Mouse (Mus musculus): Measurements from ENCODE around the gene Sash1. TPM values are rescaled to one million over a fixed set of nuclear protein-coding genes. Genes with fewer than 3 reads are reported as not detected.

Gene Sash1
- polyA plus RNA-seq, 1 experiment from 2014 or later = 4.8 TPM

GRCm38 (mm10) chr10:8851625-8852024, 34.2 kb downstream of the Sash1 start:
- Histone ChIP-seq H3K4me2 (ENCODE audit: low read length) (no peak overlapping the region), H3K9me3 (ENCODE audit: control insufficient read depth, low read length) (no peaks in the 10 kb centered on the region), H3K9ac (replicated peaks; ENCODE audit: low read length) (no peak overlapping the region), H3K4me3 (replicated peaks; ENCODE audit: low read depth, low read length) (no peak overlapping the region), H3K27ac (replicated peaks; ENCODE audit: low read depth, low read length) (no peak overlapping the region), H3K27me3 (ENCODE audit: control insufficient read depth, insufficient read depth, low read length) (no peaks in the 10 kb centered on the region), H3K4me1 (ENCODE audit: control insufficient read depth, insufficient read depth, low read length) (no peaks in the 10 kb centered on the region), H3K36me3 (ENCODE audit: control insufficient read depth, insufficient read depth, low read length) (no peaks in the 10 kb centered on the region)
- 93% methylated on average over 10 of the region's 10 CpGs for WGBS
- ATAC-seq (ENCODE audit: low FRiP score, low TSS enrichment) (no peak), DNase-seq (no peak)

GRCm38 (mm10) chr10:8847974-8848373, 37.9 kb downstream of the Sash1 start:
- no peak overlapping the region for H3K4me3 ChIP-seq (replicated peaks; ENCODE audit: low read depth, low read length)
- H3K9ac ChIP-seq (replicated peaks; ENCODE audit: low read length) = no peak overlapping the region
- no peaks in the 10 kb centered on the region for H3K4me1 ChIP-seq (ENCODE audit: control insufficient read depth, insufficient read depth, low read length)
- WGBS = 73% methylated on average over 4 of the region's 4 CpGs
- no peaks in the 10 kb centered on the region for H3K9me3 ChIP-seq (ENCODE audit: control insufficient read depth, low read length)
- H3K4me2 ChIP-seq (ENCODE audit: low read length) = no peak overlapping the region
- H3K27ac ChIP-seq (replicated peaks; ENCODE audit: low read depth, low read length) = no peak overlapping the region
- no peaks in the 10 kb centered on the region for H3K36me3 ChIP-seq (ENCODE audit: control insufficient read depth, insufficient read depth, low read length)
- no peaks in the 10 kb centered on the region for H3K27me3 ChIP-seq (ENCODE audit: control insufficient read depth, insufficient read depth, low read length)
- ATAC-seq (ENCODE audit: low FRiP score, low TSS enrichment) = no peak
- no peak for DNase-seq

GRCm38 (mm10) chr10:8846258-8846657, 39.6 kb downstream of the Sash1 start:
- ATAC-seq (ENCODE audit: low FRiP score, low TSS enrichment) = no peak
- 94% methylated on average over 10 of the region's 10 CpGs for WGBS
- Histone ChIP-seq H3K27ac (replicated peaks; ENCODE audit: low read depth, low read length) (no peak overlapping the region), H3K9me3 (ENCODE audit: control insufficient read depth, low read length) (no peaks in the 10 kb centered on the region), H3K9ac (replicated peaks; ENCODE audit: low read length) (no peak overlapping the region), H3K27me3 (ENCODE audit: control insufficient read depth, insufficient read depth, low read length) (no peaks in the 10 kb centered on the region), H3K36me3 (ENCODE audit: control insufficient read depth, insufficient read depth, low read length) (no peaks in the 10 kb centered on the region), H3K4me2 (ENCODE audit: low read length) (no peak overlapping the region), H3K4me1 (ENCODE audit: control insufficient read depth, insufficient read depth, low read length) (no peaks in the 10 kb centered on the region), H3K4me3 (replicated peaks; ENCODE audit: low read depth, low read length) (no peak overlapping the region)
- DNase-seq = no peak

- no peaks in the 10 kb centered on the region for H3K27me3 ChIP-seq (ENCODE audit: control insufficient read depth, insufficient read depth, low read length)
These were observed 40.6 kb downstream of the Sash1 start for GRCm38 (mm10) chr10:8845230-8845770.

GRCm38 (mm10) chr10:8839956-8840355, 45.9 kb downstream of the Sash1 start:
- no peaks in the 10 kb centered on the region for H3K4me1 ChIP-seq (ENCODE audit: control insufficient read depth, insufficient read depth, low read length)
- no peak overlapping the region for H3K27ac ChIP-seq (replicated peaks; ENCODE audit: low read depth, low read length)
- peak; percentile 61 for DNase-seq
- no peak overlapping the region for H3K4me3 ChIP-seq (replicated peaks; ENCODE audit: low read depth, low read length)
- H3K36me3 ChIP-seq (ENCODE audit: control insufficient read depth, insufficient read depth, low read length) = no peaks in the 10 kb centered on the region
- no peak overlapping the region for H3K4me2 ChIP-seq (ENCODE audit: low read length)
- H3K9me3 ChIP-seq (ENCODE audit: control insufficient read depth, low read length) = no peaks in the 10 kb centered on the region
- H3K9ac ChIP-seq (replicated peaks; ENCODE audit: low read length) = no peak overlapping the region
- 59% methylated on average over 3 of the region's 3 CpGs for WGBS
- H3K27me3 ChIP-seq (ENCODE audit: control insufficient read depth, insufficient read depth, low read length) = no peaks in the 10 kb centered on the region
- ATAC-seq (ENCODE audit: low FRiP score, low TSS enrichment) = peak; percentile 42; the same call in 1 of the 2 replicates

More at GRCm38 (mm10) chr10:8845230-8845770, 40.6 kb downstream of the Sash1 start:
- 91% methylated on average over 2 of the region's 2 CpGs for WGBS
- DNase-seq (no peak), ATAC-seq (ENCODE audit: low FRiP score, low TSS enrichment) (no peak)
- Histone ChIP-seq H3K9ac (replicated peaks; ENCODE audit: low read length) (no peak overlapping the region), H3K4me1 (ENCODE audit: control insufficient read depth, insufficient read depth, low read length) (no peaks in the 10 kb centered on the region), H3K27ac (replicated peaks; ENCODE audit: low read depth, low read length) (no peak overlapping the region), H3K36me3 (ENCODE audit: control insufficient read depth, insufficient read depth, low read length) (no peaks in the 10 kb centered on the region), H3K4me3 (replicated peaks; ENCODE audit: low read depth, low read length) (no peak overlapping the region), H3K4me2 (ENCODE audit: low read length) (no peak overlapping the region), H3K9me3 (ENCODE audit: control insufficient read depth, low read length) (no peaks in the 10 kb centered on the region)

- ATAC-seq (ENCODE audit: low FRiP score, low TSS enrichment) (no peak), DNase-seq (no peak)
- Histone ChIP-seq H3K36me3 (ENCODE audit: control insufficient read depth, insufficient read depth, low read length) (no peaks in the 10 kb centered on the region), H3K27me3 (ENCODE audit: control insufficient read depth, insufficient read depth, low read length) (no peaks in the 10 kb centered on the region), H3K4me2 (ENCODE audit: low read length) (no peak overlapping the region), H3K9me3 (ENCODE audit: control insufficient read depth, low read length) (no peaks in the 10 kb centered on the region), H3K4me1 (ENCODE audit: control insufficient read depth, insufficient read depth, low read length) (no peaks in the 10 kb centered on the region), H3K9ac (replicated peaks; ENCODE audit: low read length) (no peak overlapping the region), H3K27ac (replicated peaks; ENCODE audit: low read depth, low read length) (no peak overlapping the region), H3K4me3 (replicated peaks; ENCODE audit: low read depth, low read length) (no peak overlapping the region)
- WGBS = 93% methylated on average over 17 of the region's 17 CpGs
These were observed 51.9 kb downstream of the Sash1 start for GRCm38 (mm10) chr10:8833816-8834464.

- no peaks in the 10 kb centered on the region for H3K36me3 ChIP-seq (ENCODE audit: control insufficient read depth, insufficient read depth, low read length)
- ATAC-seq (ENCODE audit: low FRiP score, low TSS enrichment) (no peak), DNase-seq (peak; percentile 40)
- H3K9ac ChIP-seq (replicated peaks; ENCODE audit: low read length) = no peak overlapping the region
- WGBS = 21% methylated on average over 10 of the region's 10 CpGs
- H3K4me3 ChIP-seq (replicated peaks; ENCODE audit: low read depth, low read length) = no peak overlapping the region
- H3K27ac ChIP-seq (replicated peaks; ENCODE audit: low read depth, low read length) = no peak overlapping the region
- no peaks in the 10 kb centered on the region for H3K9me3 ChIP-seq (ENCODE audit: control insufficient read depth, low read length)
- peaks cover 6% of the 10 kb centered on the region for H3K4me1 ChIP-seq (ENCODE audit: control insufficient read depth, insufficient read depth, low read length)
- no peak overlapping the region for H3K4me2 ChIP-seq (ENCODE audit: low read length)
- H3K27me3 ChIP-seq (ENCODE audit: control insufficient read depth, insufficient read depth, low read length) = no peaks in the 10 kb centered on the region
These were observed 59.6 kb downstream of the Sash1 start for GRCm38 (mm10) chr10:8826303-8826702.

GRCm38 (mm10) chr10:8825874-8826273, 60.0 kb downstream of the Sash1 start:
- Histone ChIP-seq H3K4me2 (ENCODE audit: low read length) (no peak overlapping the region), H3K4me1 (ENCODE audit: control insufficient read depth, insufficient read depth, low read length) (peaks cover 6% of the 10 kb centered on the region), H3K9me3 (ENCODE audit: control insufficient read depth, low read length) (no peaks in the 10 kb centered on the region), H3K27me3 (ENCODE audit: control insufficient read depth, insufficient read depth, low read length) (no peaks in the 10 kb centered on the region), H3K27ac (replicated peaks; ENCODE audit: low read depth, low read length) (no peak overlapping the region), H3K4me3 (replicated peaks; ENCODE audit: low read depth, low read length) (no peak overlapping the region), H3K36me3 (ENCODE audit: control insufficient read depth, insufficient read depth, low read length) (no peaks in the 10 kb centered on the region), H3K9ac (replicated peaks; ENCODE audit: low read length) (no peak overlapping the region)
- 35% methylated on average over 9 of the region's 9 CpGs for WGBS
- no peak for ATAC-seq (ENCODE audit: low FRiP score, low TSS enrichment)
- DNase-seq = peak; percentile 39

- 84% methylated on average over 5 of the region's 5 CpGs for WGBS
- H3K4me2 ChIP-seq (ENCODE audit: low read length) = no peak overlapping the region
- no peak overlapping the region for H3K9ac ChIP-seq (replicated peaks; ENCODE audit: low read length)
- no peaks in the 10 kb centered on the region; the same call in 1 of the 2 replicates for H3K36me3 ChIP-seq (ENCODE audit: control insufficient read depth, insufficient read depth, low read length)
- H3K27me3 ChIP-seq (ENCODE audit: control insufficient read depth, insufficient read depth, low read length) = no peaks in the 10 kb centered on the region
- ATAC-seq (ENCODE audit: low FRiP score, low TSS enrichment) (no peak), DNase-seq (no peak)
- H3K27ac ChIP-seq (replicated peaks; ENCODE audit: low read depth, low read length) = no peak overlapping the region
- H3K4me1 ChIP-seq (ENCODE audit: control insufficient read depth, insufficient read depth, low read length) = peaks cover 5% of the 10 kb centered on the region; the same call in 1 of the 2 replicates
- H3K4me3 ChIP-seq (replicated peaks; ENCODE audit: low read depth, low read length) = no peak overlapping the region
- no peaks in the 10 kb centered on the region for H3K9me3 ChIP-seq (ENCODE audit: control insufficient read depth, low read length)
These were observed 67.8 kb downstream of the Sash1 start for GRCm38 (mm10) chr10:8818066-8818465.
